Mouse (Mus musculus): Measurements from ENCODE around the gene Slc6a18. TPM values are rescaled to one million over a fixed set of nuclear protein-coding genes. Genes with fewer than 3 reads are reported as not detected.

Gene Slc6a18
- polyA plus RNA-seq, 1 experiment from 2014 or later, result not detected

DNA sequence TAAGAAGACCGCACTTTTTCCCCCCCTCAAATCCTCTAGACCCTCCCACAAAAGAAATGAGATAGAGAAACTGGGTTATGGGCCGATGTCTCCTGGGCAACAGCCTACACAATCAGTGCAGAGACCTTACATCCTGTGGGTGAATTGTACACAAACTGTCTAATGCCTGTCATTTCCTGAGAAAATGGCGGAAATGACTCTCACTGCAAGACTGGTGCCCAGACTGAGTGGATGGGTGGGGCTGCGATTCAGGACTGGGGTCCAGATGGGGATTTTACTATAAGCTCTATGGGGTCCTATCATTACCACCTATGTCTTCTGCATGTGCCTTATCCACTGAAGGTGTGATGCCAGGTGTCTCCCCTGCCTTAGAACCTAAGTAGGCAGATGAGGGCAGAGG, 25.0 kb upstream of the Slc6a18 start:
- Histone ChIP-seq H3K4me3 (no peak overlapping the region), H3K27ac (no peak overlapping the region), H3K36me3 (no peaks in the 10 kb centered on the region), H3K27me3 (ENCODE audit: low read depth, poor library complexity, severe bottlenecking) (no peaks in the 10 kb centered on the region), H3K9me3 (replicated peaks) (no peaks in the 10 kb centered on the region), H3K4me1 (no peaks in the 10 kb centered on the region)
- 85% methylated on average over 4 of the region's 4 CpGs for WGBS
- no peak for DNase-seq (ENCODE audit: low spot score)

GRCm38 (mm10) chr13:73701161-73701883, 23.5 kb upstream of the Slc6a18 start:
- 87% methylated on average over 9 of the region's 9 CpGs for WGBS
- H3K4me3 ChIP-seq, result no peak overlapping the region

DNA sequence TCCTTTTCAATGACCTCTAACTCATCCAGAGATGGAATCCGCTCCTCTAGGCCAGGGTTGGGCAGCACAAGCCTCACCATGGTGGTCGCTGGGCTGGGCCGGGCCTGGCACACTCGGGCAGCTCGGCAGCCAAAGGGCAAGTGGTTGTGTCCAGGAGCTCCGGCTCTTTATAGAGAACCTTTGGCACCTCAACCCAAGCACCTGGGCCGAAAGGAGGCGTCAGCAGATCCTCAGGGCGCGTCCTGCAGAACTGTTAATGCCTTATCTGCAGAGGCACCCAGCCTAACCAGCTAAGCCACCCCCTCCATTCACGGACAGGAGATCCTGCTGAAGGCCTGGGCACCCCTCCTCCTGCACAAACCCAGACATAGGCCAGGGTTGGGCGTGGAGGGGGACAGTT, 22.7 kb upstream of the Slc6a18 start:
- H3K4me3 ChIP-seq, result no peak overlapping the region
- no peaks in the 10 kb centered on the region for H3K27me3 ChIP-seq (ENCODE audit: low read depth, poor library complexity, severe bottlenecking)
- H3K4me1 ChIP-seq, result no peaks in the 10 kb centered on the region
- H3K9me3 ChIP-seq (replicated peaks), result no peaks in the 10 kb centered on the region
- DNase-seq (ENCODE audit: low spot score), result no peak
- H3K27ac ChIP-seq, result no peak overlapping the region
- H3K36me3 ChIP-seq, result no peaks in the 10 kb centered on the region
- WGBS, result 92% methylated on average over 12 of the region's 12 CpGs

More at GRCm38 (mm10) chr13:73701161-73701883, 23.5 kb upstream of the Slc6a18 start:
- Histone ChIP-seq H3K27ac (no peak overlapping the region), H3K4me1 (no peaks in the 10 kb centered on the region), H3K9me3 (replicated peaks) (no peaks in the 10 kb centered on the region), H3K27me3 (ENCODE audit: low read depth, poor library complexity, severe bottlenecking) (no peaks in the 10 kb centered on the region), H3K36me3 (no peaks in the 10 kb centered on the region)
- DNase-seq (ENCODE audit: low spot score), result no peak

- no peak for DNase-seq (ENCODE audit: low spot score)
- 93% methylated on average over 6 of the region's 6 CpGs for WGBS
- Histone ChIP-seq H3K36me3 (no peaks in the 10 kb centered on the region), H3K4me1 (no peaks in the 10 kb centered on the region), H3K9me3 (replicated peaks) (no peaks in the 10 kb centered on the region), H3K4me3 (no peak overlapping the region), H3K27me3 (ENCODE audit: low read depth, poor library complexity, severe bottlenecking) (no peaks in the 10 kb centered on the region), H3K27ac (no peak overlapping the region)
Observed at GRCm38 (mm10) chr13:73699714-73700113, 21.9 kb upstream of the Slc6a18 start.

GRCm38 (mm10) chr13:73696529-73696928, 18.7 kb upstream of the Slc6a18 start:
- H3K36me3 ChIP-seq, result no peaks in the 10 kb centered on the region
- H3K4me3 ChIP-seq, result no peak overlapping the region
- no peaks in the 10 kb centered on the region for H3K9me3 ChIP-seq (replicated peaks)
- DNase-seq (ENCODE audit: low spot score), result no peak
- no peak overlapping the region for H3K27ac ChIP-seq
- 0 out of 2 replicates have a peak, but pooled peaks cover 3% of the 10 kb centered on the region for H3K4me1 ChIP-seq
- 85% methylated on average over 3 of the region's 3 CpGs for WGBS
- H3K27me3 ChIP-seq (ENCODE audit: low read depth, poor library complexity, severe bottlenecking), result no peaks in the 10 kb centered on the region

- Histone ChIP-seq H3K27ac (no peak overlapping the region), H3K4me1 (0 out of 2 replicates have a peak, but pooled peaks cover 3% of the 10 kb centered on the region), H3K36me3 (no peaks in the 10 kb centered on the region), H3K9me3 (replicated peaks) (no peaks in the 10 kb centered on the region), H3K4me3 (no peak overlapping the region), H3K27me3 (ENCODE audit: low read depth, poor library complexity, severe bottlenecking) (no peaks in the 10 kb centered on the region)
- no peak for DNase-seq (ENCODE audit: low spot score)
- WGBS, result 95% methylated on average over 1 of the region's 1 CpGs
Observed at GRCm38 (mm10) chr13:73694972-73695371, 17.1 kb upstream of the Slc6a18 start.

DNA sequence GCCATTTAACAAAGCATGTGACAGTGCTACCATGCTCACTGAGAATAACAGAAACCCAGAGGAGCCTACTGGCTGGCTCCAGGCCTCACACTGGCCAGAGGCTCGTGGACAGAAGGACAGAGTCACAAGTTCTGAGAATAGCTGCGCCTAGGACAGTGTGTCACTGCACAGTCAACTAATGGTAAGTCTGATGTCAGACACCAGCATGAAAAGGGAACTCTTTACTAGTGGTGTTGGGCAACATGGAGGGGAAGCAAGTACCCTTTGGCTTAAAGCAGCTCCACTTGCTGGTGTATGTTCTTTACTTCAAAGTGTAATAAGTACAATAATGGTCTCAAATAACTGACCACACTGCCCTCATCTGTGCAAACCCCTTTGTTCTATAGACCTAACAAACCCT, 15.5 kb upstream of the Slc6a18 start:
- H3K4me3 ChIP-seq, result no peak overlapping the region
- H3K36me3 ChIP-seq, result no peaks in the 10 kb centered on the region
- no peak for DNase-seq (ENCODE audit: low spot score)
- H3K27ac ChIP-seq, result no peak overlapping the region
- H3K4me1 ChIP-seq, result 0 out of 2 replicates have a peak, but pooled peaks cover 3% of the 10 kb centered on the region
- 71% methylated on average over 2 of the region's 2 CpGs for WGBS
- no peaks in the 10 kb centered on the region for H3K9me3 ChIP-seq (replicated peaks)
- no peaks in the 10 kb centered on the region for H3K27me3 ChIP-seq (ENCODE audit: low read depth, poor library complexity, severe bottlenecking)

DNA sequence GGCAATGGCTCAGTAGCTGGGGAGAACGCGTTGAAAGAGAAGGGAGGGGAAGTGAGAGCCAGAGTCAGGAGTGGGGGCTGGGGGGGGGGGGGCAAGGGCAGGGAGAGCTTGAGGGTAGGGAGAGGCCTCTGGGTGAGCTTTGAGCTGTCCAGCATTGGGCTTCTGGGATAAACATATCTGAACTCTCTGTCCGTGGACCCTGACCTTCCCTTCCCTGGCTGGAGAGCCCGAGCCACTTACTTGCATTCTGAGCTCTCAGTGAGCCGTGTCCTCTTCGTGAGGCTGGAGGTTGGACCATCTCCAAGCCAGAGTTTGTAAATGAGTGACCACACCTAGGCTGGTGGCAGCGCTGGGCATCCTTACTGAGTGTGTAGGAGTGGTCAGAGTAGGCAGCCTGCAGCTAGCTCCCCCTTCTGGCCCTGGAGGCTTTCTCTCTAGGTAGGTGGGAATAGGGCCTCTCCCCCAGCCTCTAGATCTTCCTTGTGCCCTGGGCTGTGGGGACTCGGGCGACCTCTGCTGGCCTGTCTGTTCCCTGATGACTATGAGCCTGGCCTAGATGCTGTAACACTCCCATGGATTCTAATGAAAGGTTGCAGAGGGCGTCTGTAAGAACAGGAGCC, 14.5 kb upstream of the Slc6a18 start:
- peak; percentile 73 for DNase-seq (ENCODE audit: low spot score)
- Histone ChIP-seq H3K36me3 (no peaks in the 10 kb centered on the region), H3K27me3 (ENCODE audit: low read depth, poor library complexity, severe bottlenecking) (no peaks in the 10 kb centered on the region), H3K4me1 (0 out of 2 replicates have a peak, but pooled peaks cover 3% of the 10 kb centered on the region), H3K27ac (no peak overlapping the region), H3K4me3 (no peak overlapping the region), H3K9me3 (replicated peaks) (no peaks in the 10 kb centered on the region)
- 39% methylated on average over 10 of the region's 10 CpGs for WGBS

DNA sequence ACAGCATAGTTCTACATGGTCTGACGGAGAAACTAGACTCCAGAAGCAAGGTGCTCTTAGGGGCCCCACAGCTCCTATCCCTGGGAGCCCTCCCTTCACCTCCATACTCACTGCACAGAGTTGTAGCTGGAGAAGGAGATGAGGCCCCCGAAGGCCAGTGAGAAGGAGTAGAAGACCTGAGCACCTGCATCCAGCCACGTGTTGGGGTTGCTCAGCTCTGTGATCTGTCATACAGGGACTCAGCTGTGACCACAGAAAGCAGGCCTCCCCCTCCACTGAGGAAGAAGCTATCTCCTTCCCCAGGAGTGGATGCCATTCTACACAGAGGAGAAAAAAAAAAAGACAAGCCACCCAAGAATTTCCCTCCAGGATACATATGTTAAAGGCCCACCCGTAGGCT, 11.1 kb upstream of the Slc6a18 start:
- no peak overlapping the region for H3K27ac ChIP-seq
- H3K9me3 ChIP-seq (replicated peaks), result no peaks in the 10 kb centered on the region
- H3K36me3 ChIP-seq, result no peaks in the 10 kb centered on the region
- DNase-seq (ENCODE audit: low spot score), result no peak
- WGBS, result 82% methylated on average over 4 of the region's 4 CpGs
- H3K4me3 ChIP-seq, result no peak overlapping the region
- no peaks in the 10 kb centered on the region for H3K27me3 ChIP-seq (ENCODE audit: low read depth, poor library complexity, severe bottlenecking)
- H3K4me1 ChIP-seq, result 0 out of 2 replicates have a peak, but pooled peaks cover 3% of the 10 kb centered on the region

- H3K4me1 ChIP-seq, result 0 out of 2 replicates have a peak, but pooled peaks cover 3% of the 10 kb centered on the region
Observed at GRCm38 (mm10) chr13:73687601-73688000, 9.8 kb upstream of the Slc6a18 start.

GRCm38 (mm10) chr13:73685502-73685901, 7.7 kb upstream of the Slc6a18 start:
- H3K9me3 ChIP-seq (replicated peaks), result no peaks in the 10 kb centered on the region
- H3K36me3 ChIP-seq, result no peaks in the 10 kb centered on the region
- WGBS, result 86% methylated on average over 6 of the region's 6 CpGs
- no peak for DNase-seq (ENCODE audit: low spot score)
- no peak overlapping the region for H3K27ac ChIP-seq
- no peaks in the 10 kb centered on the region for H3K4me1 ChIP-seq
- H3K4me3 ChIP-seq, result no peak overlapping the region
- H3K27me3 ChIP-seq (ENCODE audit: low read depth, poor library complexity, severe bottlenecking), result no peaks in the 10 kb centered on the region

More at GRCm38 (mm10) chr13:73687601-73688000, 9.8 kb upstream of the Slc6a18 start:
- Histone ChIP-seq H3K4me3 (no peak overlapping the region), H3K36me3 (no peaks in the 10 kb centered on the region), H3K27me3 (ENCODE audit: low read depth, poor library complexity, severe bottlenecking) (no peaks in the 10 kb centered on the region), H3K27ac (no peak overlapping the region), H3K9me3 (replicated peaks) (no peaks in the 10 kb centered on the region)
- 67% methylated on average over 3 of the region's 3 CpGs for WGBS
- DNase-seq (ENCODE audit: low spot score), result no peak

DNA sequence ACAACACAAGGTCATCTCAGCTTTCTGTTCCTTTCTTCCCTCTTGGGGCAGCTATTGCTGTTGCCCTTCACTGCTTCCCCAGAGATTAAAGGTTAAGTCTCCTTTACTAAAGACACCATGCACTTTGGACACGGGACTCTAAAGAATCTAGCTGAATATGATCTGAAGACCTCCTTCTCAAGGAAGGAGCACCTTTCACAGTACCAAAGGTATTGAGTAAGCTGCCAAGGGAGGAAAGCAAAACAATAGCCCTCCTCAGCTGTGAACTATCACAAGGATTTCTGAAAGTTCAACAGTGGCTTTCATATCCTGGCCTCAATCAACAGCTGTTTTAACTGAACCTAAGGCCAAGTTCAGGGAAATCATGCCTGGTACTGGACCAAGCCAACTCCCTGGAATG, 6.6 kb upstream of the Slc6a18 start:
- no peak for DNase-seq (ENCODE audit: low spot score)
- 89% methylated on average over 1 of the region's 1 CpGs for WGBS
- no peaks in the 10 kb centered on the region for H3K9me3 ChIP-seq (replicated peaks)
- H3K36me3 ChIP-seq, result no peaks in the 10 kb centered on the region
- H3K27me3 ChIP-seq (ENCODE audit: low read depth, poor library complexity, severe bottlenecking), result no peaks in the 10 kb centered on the region
- H3K27ac ChIP-seq, result no peak overlapping the region
- no peak overlapping the region for H3K4me3 ChIP-seq
- no peaks in the 10 kb centered on the region for H3K4me1 ChIP-seq

GRCm38 (mm10) chr13:73683682-73684081, 5.9 kb upstream of the Slc6a18 start:
- Histone ChIP-seq H3K36me3 (no peaks in the 10 kb centered on the region), H3K9me3 (replicated peaks) (no peaks in the 10 kb centered on the region), H3K27ac (no peak overlapping the region), H3K27me3 (ENCODE audit: low read depth, poor library complexity, severe bottlenecking) (no peaks in the 10 kb centered on the region), H3K4me3 (no peak overlapping the region), H3K4me1 (no peaks in the 10 kb centered on the region)
- DNase-seq (ENCODE audit: low spot score), result no peak
- 93% methylated on average over 11 of the region's 11 CpGs for WGBS
